Mouse (Mus musculus): ENCODE measurements around the gene Apol11b. TPM values are rescaled to one million over a fixed set of nuclear protein-coding genes. Genes with fewer than 3 reads are reported as not detected.

Apol11b gene
- total RNA-seq, 2 experiments from 2014 or later, result not detected

Other genes with a start within 250 kb of the Apol11b start
- not detected for gene Apol7a, start 244.2 kb downstream of the Apol11b start, total RNA-seq (2021)
- not detected for gene Apol9a, start 232.2 kb downstream of the Apol11b start, total RNA-seq (2021)
- gene Apol7b, start 195.8 kb downstream of the Apol11b start, total RNA-seq (2021), result not detected
- not detected for gene Apol10a, start 166.2 kb downstream of the Apol11b start, total RNA-seq (2021)
- not detected for gene Apol11a, start 135.0 kb downstream of the Apol11b start, total RNA-seq (2021)
- not detected for gene Apol7c, start 110.0 kb downstream of the Apol11b start, total RNA-seq (2021)
- gene 1700025B11Rik, start 81.4 kb downstream of the Apol11b start, total RNA-seq (2021), result not detected
- gene Apol10b, start 47.2 kb downstream of the Apol11b start, total RNA-seq (2021), result under 1 TPM in 1 of 2 experiments, not detected in 1; 0.10 TPM
- not detected for gene Gm36245, start 44.0 kb downstream of the Apol11b start, total RNA-seq (2021)
- gene Apol7e, start 55.6 kb upstream of the Apol11b start, total RNA-seq (2021), result not detected
- gene Apol9b, start 85.8 kb upstream of the Apol11b start, total RNA-seq (2021), result not detected
- 1 to 10 TPM; 4.0 to 4.8 TPM for gene Apol8, start 113.7 kb upstream of the Apol11b start, total RNA-seq (2021)
- 10 to 100 TPM; 75.0 to 90.2 TPM for gene Myh9, start 198.9 kb upstream of the Apol11b start, total RNA-seq (2021)

All from layer of hippocampus, postnatal 25 days (tissue).